Mouse (Mus musculus) telencephalon, adult 2 months (tissue): ENCODE results near the gene Gm20388.

Experiments
- DNase-seq: peaks from one replicate; pipeline ENCODE4 v3.0.0-alpha.2; 2011; ENCODE audit warnings: low read depth, low spot score

Gm20388 gene

GRCm38 (mm10) chr8:120539775-120540625 is 629.4 kb downstream of the Gm20388 start:
- no peak for DNase-seq

GRCm38 (mm10) chr8:120542995-120543394 is 632.4 kb downstream of the Gm20388 start:
- DNase-seq = no peak

GRCm38 (mm10) chr8:120543416-120544055 is 632.9 kb downstream of the Gm20388 start:
- no peak for DNase-seq

GRCm38 (mm10) chr8:120544155-120544554 is 633.5 kb downstream of the Gm20388 start:
- DNase-seq = no peak

GRCm38 (mm10) chr8:120547562-120547961 is 636.9 kb downstream of the Gm20388 start:
- no peak for DNase-seq

GRCm38 (mm10) chr8:120548313-120548761 is 637.7 kb downstream of the Gm20388 start:
- no peak for DNase-seq

- no peak for DNase-seq
Observed at GRCm38 (mm10) chr8:120549321-120549921, 638.8 kb downstream of the Gm20388 start.

- DNase-seq = no peak
Observed at GRCm38 (mm10) chr8:120549922-120550321, 639.3 kb downstream of the Gm20388 start.

GRCm38 (mm10) chr8:120550430-120550829 is 639.8 kb downstream of the Gm20388 start:
- no peak for DNase-seq

- DNase-seq = no peak
Observed at GRCm38 (mm10) chr8:120550937-120551676, 640.5 kb downstream of the Gm20388 start.

GRCm38 (mm10) chr8:120551677-120551980 is 641.0 kb downstream of the Gm20388 start:
- no peak for DNase-seq

- no peak for DNase-seq
Observed at GRCm38 (mm10) chr8:120552509-120552908, 641.9 kb downstream of the Gm20388 start.

GRCm38 (mm10) chr8:120553441-120554123 is 642.9 kb downstream of the Gm20388 start:
- DNase-seq = no peak

- DNase-seq = no peak
Observed at GRCm38 (mm10) chr8:120554466-120555039, 643.9 kb downstream of the Gm20388 start.

- DNase-seq = no peak
Observed at GRCm38 (mm10) chr8:120556198-120556892, 645.7 kb downstream of the Gm20388 start.

GRCm38 (mm10) chr8:120557170-120557965 is 646.7 kb downstream of the Gm20388 start:
- DNase-seq = no peak

GRCm38 (mm10) chr8:120558162-120558561 is 647.5 kb downstream of the Gm20388 start:
- DNase-seq = no peak

- DNase-seq = no peak
Observed at GRCm38 (mm10) chr8:120559654-120560053, 649.0 kb downstream of the Gm20388 start.

GRCm38 (mm10) chr8:120560535-120560934 is 649.9 kb downstream of the Gm20388 start:
- DNase-seq = no peak
